Mouse (Mus musculus) limb, embryonic 11.5 days (tissue): ENCODE results near the gene Pcdh9. TPM values are rescaled to one million over a fixed set of nuclear protein-coding genes. Genes with fewer than 3 reads are reported as not detected.

Experiments
- ATAC-seq: fragments of 200-750 bp; cut with Nextera tagmentation; 2 replicates; pipeline ENCODE4 v1.8.0; 2017; ENCODE audit warnings: low read depth; ENCODE audit not compliant: insufficient number of reproducible peaks, low FRiP score, low TSS enrichment
- DNase-seq: peaks from one replicate; pipeline ENCODE4 v3.0.0-alpha.2; 2015; ENCODE audit warnings: low spot score
- H3K27ac ChIP-seq: fragments of 300-500 bp; sonication (generic); replicated peaks from 2 replicates; pipeline ENCODE4 v1.5.1; 2014; ENCODE audit warnings: low read depth, mild to moderate bottlenecking, low read length
- H3K27me3 ChIP-seq: fragments of 300-500 bp; sonication (generic); 2 replicates; pipeline ENCODE4 v1.6.1; 2014; ENCODE audit warnings: mild to moderate bottlenecking, low read length, mixed read lengths; ENCODE audit not compliant: control insufficient read depth, insufficient read depth
- H3K36me3 ChIP-seq: fragments of 300-500 bp; sonication (generic); 2 replicates; pipeline ENCODE4 v1.6.1; 2014; ENCODE audit warnings: mild to moderate bottlenecking, low read length, moderate library complexity, mixed read lengths; ENCODE audit not compliant: control insufficient read depth, insufficient read depth
- H3K4me1 ChIP-seq: fragments of 300-500 bp; sonication (generic); 2 replicates; pipeline ENCODE4 v1.6.1; 2014; ENCODE audit warnings: low read length, mixed read lengths; ENCODE audit not compliant: control insufficient read depth, insufficient read depth
- H3K4me2 ChIP-seq: fragments of 300-500 bp; sonication (generic); 2 replicates; pipeline ENCODE4 v1.6.1; 2014; ENCODE audit warnings: low read depth, mild to moderate bottlenecking, moderate library complexity; ENCODE audit not compliant: severe bottlenecking
- H3K4me3 ChIP-seq: fragments of 300-500 bp; sonication (generic); 2 replicates; pipeline ENCODE4 v1.5.1; 2014; ENCODE audit warnings: low read depth, low read length
- H3K9ac ChIP-seq: fragments of 300-500 bp; sonication (generic); 2 replicates; pipeline ENCODE4 v1.6.1; 2014; ENCODE audit warnings: mild to moderate bottlenecking, low read length
- H3K9me3 ChIP-seq: fragments of 300-500 bp; sonication (generic); 2 replicates; pipeline ENCODE4 v1.6.1; 2016; ENCODE audit warnings: low read length; ENCODE audit not compliant: control insufficient read depth
- WGBS: fragments of 180-500 bp; shearing (Covaris S2); extraction: QIAGEN DNeasy Blood & Tissue Kit; methylation state at CpG from one replicate; pipeline ENCODE4 v1.1.7; 2014; 5-methylcytosine and 5-hydroxymethylcytosine counted together
- polyA plus RNA-seq: library from polyadenylated mRNA; unstranded; fragments of >200 nt; fragmentation: Nextera tagmentation; extraction: Ambion mirVana; gene quantifications from 2 replicates; pipeline ENCODE4 v1.2.1, GENCODE M21; 2014

The Pcdh9 gene
- polyA plus RNA-seq, 1 experiment from 2014 or later, result 17.2 TPM

- Histone ChIP-seq H3K9me3 (no peaks in the 10 kb centered on the region), H3K4me3 (no peak overlapping the region), H3K4me2 (no peak overlapping the region), H3K9ac (no peak overlapping the region), H3K4me1 (no peaks in the 10 kb centered on the region), H3K36me3 (no peaks in the 10 kb centered on the region), H3K27ac (no peak overlapping the region), H3K27me3 (no peaks in the 10 kb centered on the region)
- WGBS, result 63% methylated on average over 2 of the region's 2 CpGs
- DNase-seq, result no peak
- no peak for ATAC-seq
These were observed 448.6 kb downstream of the Pcdh9 start for GRCm38 (mm10) chr14:93441852-93442251.

GRCm38 (mm10) chr14:93437226-93437625 lies 453.3 kb downstream of the Pcdh9 start:
- H3K4me1 ChIP-seq, result no peaks in the 10 kb centered on the region
- no peaks in the 10 kb centered on the region for H3K9me3 ChIP-seq
- no peak overlapping the region for H3K4me3 ChIP-seq
- H3K27me3 ChIP-seq, result no peaks in the 10 kb centered on the region
- DNase-seq (no peak), ATAC-seq (no peak)
- 58% methylated on average over 1 of the region's 1 CpGs for WGBS
- no peak overlapping the region for H3K9ac ChIP-seq
- no peaks in the 10 kb centered on the region for H3K36me3 ChIP-seq
- no peak overlapping the region for H3K4me2 ChIP-seq
- no peak overlapping the region for H3K27ac ChIP-seq

GRCm38 (mm10) chr14:93416752-93417151 lies 473.7 kb downstream of the Pcdh9 start:
- H3K36me3 ChIP-seq, result no peaks in the 10 kb centered on the region

GRCm38 (mm10) chr14:93415496-93415895 lies 475.0 kb downstream of the Pcdh9 start:
- no peaks in the 10 kb centered on the region for H3K36me3 ChIP-seq
- ATAC-seq (no peak), DNase-seq (no peak)
- H3K27me3 ChIP-seq, result no peaks in the 10 kb centered on the region
- 84% methylated on average over 2 of the region's 2 CpGs for WGBS
- H3K4me3 ChIP-seq, result no peak overlapping the region
- H3K27ac ChIP-seq, result no peak overlapping the region
- no peaks in the 10 kb centered on the region for H3K9me3 ChIP-seq
- H3K4me1 ChIP-seq, result no peaks in the 10 kb centered on the region
- no peak overlapping the region for H3K9ac ChIP-seq
- no peak overlapping the region for H3K4me2 ChIP-seq

More at GRCm38 (mm10) chr14:93416752-93417151, 473.7 kb downstream of the Pcdh9 start:
- Histone ChIP-seq H3K4me1 (no peaks in the 10 kb centered on the region), H3K27ac (no peak overlapping the region), H3K9me3 (no peaks in the 10 kb centered on the region), H3K27me3 (no peaks in the 10 kb centered on the region), H3K4me3 (no peak overlapping the region), H3K9ac (no peak overlapping the region), H3K4me2 (no peak overlapping the region)
- DNase-seq, result no peak
- 67% methylated on average over 3 of the region's 3 CpGs for WGBS
- ATAC-seq, result no peak

- Histone ChIP-seq H3K9me3 (no peaks in the 10 kb centered on the region), H3K36me3 (no peaks in the 10 kb centered on the region), H3K9ac (no peak overlapping the region), H3K27ac (no peak overlapping the region), H3K4me2 (no peak overlapping the region), H3K4me3 (no peak overlapping the region), H3K27me3 (no peaks in the 10 kb centered on the region), H3K4me1 (no peaks in the 10 kb centered on the region)
- ATAC-seq (no peak), DNase-seq (no peak)
- WGBS, result 24% methylated on average over 1 of the region's 1 CpGs
These were observed 481.2 kb downstream of the Pcdh9 start for GRCm38 (mm10) chr14:93409314-93409713.

GRCm38 (mm10) chr14:93407747-93408146 lies 482.7 kb downstream of the Pcdh9 start:
- H3K9ac ChIP-seq, result no peak overlapping the region
- H3K36me3 ChIP-seq, result no peaks in the 10 kb centered on the region
- no peaks in the 10 kb centered on the region for H3K9me3 ChIP-seq
- H3K4me2 ChIP-seq, result no peak overlapping the region
- H3K27me3 ChIP-seq, result no peaks in the 10 kb centered on the region
- 92% methylated on average over 5 of the region's 5 CpGs for WGBS
- ATAC-seq, result no peak
- H3K4me1 ChIP-seq, result no peaks in the 10 kb centered on the region
- H3K27ac ChIP-seq, result no peak overlapping the region
- no peak overlapping the region for H3K4me3 ChIP-seq
- no peak for DNase-seq

GRCm38 (mm10) chr14:93385090-93385489 lies 505.4 kb downstream of the Pcdh9 start:
- Histone ChIP-seq H3K9ac (no peak overlapping the region), H3K4me3 (no peak overlapping the region), H3K4me2 (no peak overlapping the region), H3K27ac (no peak overlapping the region), H3K9me3 (no peaks in the 10 kb centered on the region), H3K36me3 (no peaks in the 10 kb centered on the region), H3K4me1 (no peaks in the 10 kb centered on the region), H3K27me3 (no peaks in the 10 kb centered on the region)
- ATAC-seq (no peak), DNase-seq (no peak)
- 81% methylated on average over 2 of the region's 2 CpGs for WGBS

GRCm38 (mm10) chr14:93381163-93381562 lies 509.3 kb downstream of the Pcdh9 start:
- DNase-seq, result no peak
- WGBS, result 48% methylated on average over 4 of the region's 4 CpGs
- H3K9ac ChIP-seq, result no peak overlapping the region
- H3K27ac ChIP-seq, result no peak overlapping the region
- H3K27me3 ChIP-seq, result no peaks in the 10 kb centered on the region
- ATAC-seq, result no peak
- no peaks in the 10 kb centered on the region for H3K36me3 ChIP-seq
- no peaks in the 10 kb centered on the region for H3K9me3 ChIP-seq
- no peak overlapping the region for H3K4me2 ChIP-seq
- no peak overlapping the region for H3K4me3 ChIP-seq
- H3K4me1 ChIP-seq, result no peaks in the 10 kb centered on the region

GRCm38 (mm10) chr14:93380757-93381156 lies 509.7 kb downstream of the Pcdh9 start:
- H3K36me3 ChIP-seq, result no peaks in the 10 kb centered on the region
- no peak overlapping the region for H3K9ac ChIP-seq
- no peak overlapping the region for H3K4me3 ChIP-seq
- ATAC-seq, result no peak
- no peaks in the 10 kb centered on the region for H3K9me3 ChIP-seq
- no peaks in the 10 kb centered on the region for H3K4me1 ChIP-seq
- no peak overlapping the region for H3K4me2 ChIP-seq
- no peak for DNase-seq
- WGBS, result 54% methylated on average over 1 of the region's 1 CpGs
- H3K27ac ChIP-seq, result no peak overlapping the region
- H3K27me3 ChIP-seq, result no peaks in the 10 kb centered on the region
